Mouse (Mus musculus): ENCODE measurements around the gene Krtap4-7. TPM values are rescaled to one million over a fixed set of nuclear protein-coding genes. Genes with fewer than 3 reads are reported as not detected.
"Not testable (repeated sequence)": the region's sequence is repeated elsewhere in the genome, so short reads cannot be mapped to it uniquely, and the experiment has no call there.

Gene Krtap4-7
- polyA plus RNA-seq, 1 experiment from 2014 or later, result not detected

GRCm38 (mm10) chr11:99637086-99637485 lies 6.8 kb downstream of the Krtap4-7 start:
- no peak for ATAC-seq (ENCODE audit: low FRiP score)
- H3K27me3 ChIP-seq, result no peaks in the 10 kb centered on the region
- H3K4me1 ChIP-seq, result no peaks in the 10 kb centered on the region
- no peak overlapping the region for H3K9ac ChIP-seq
- H3K4me2 ChIP-seq (replicated peaks), result no peak overlapping the region
- H3K27ac ChIP-seq, result no peak overlapping the region
- 76% methylated on average over 1 of the region's 1 CpGs for WGBS
- no peak overlapping the region for H3K4me3 ChIP-seq
- H3K9me3 ChIP-seq (replicated peaks), result no peaks in the 10 kb centered on the region
- H3K36me3 ChIP-seq, result no peaks in the 10 kb centered on the region

GRCm38 (mm10) chr11:99634653-99635134 lies 9.2 kb downstream of the Krtap4-7 start, which contains the start of gene Krtap4-2:
TSS of gene Krtap4-2 (minus strand) at chr11:99635084.
- no peaks in the 10 kb centered on the region for H3K27me3 ChIP-seq
- no peak for ATAC-seq (ENCODE audit: low FRiP score)
- H3K36me3 ChIP-seq, result no peaks in the 10 kb centered on the region
- no peak within 1 kb of the TSS for H3K4me2 ChIP-seq (replicated peaks)
- WGBS, result 42% methylated on average over 8 of the region's 8 CpGs
- no peaks in the 10 kb centered on the region for H3K4me1 ChIP-seq
- H3K9me3 ChIP-seq (replicated peaks), result no peaks in the 10 kb centered on the region
- H3K27ac ChIP-seq, result no peak within 1 kb of the TSS
- H3K4me3 ChIP-seq, result no peak within 1 kb of the TSS
- no peak within 1 kb of the TSS for H3K9ac ChIP-seq

GRCm38 (mm10) chr11:99633293-99633692 lies 10.6 kb downstream of the Krtap4-7 start:
- Histone ChIP-seq H3K27ac (no peak overlapping the region), H3K36me3 (no peaks in the 10 kb centered on the region), H3K27me3 (no peaks in the 10 kb centered on the region), H3K4me1 (no peaks in the 10 kb centered on the region), H3K4me3 (no peak overlapping the region), H3K9ac (no peak overlapping the region), H3K4me2 (replicated peaks) (no peak overlapping the region), H3K9me3 (replicated peaks) (no peaks in the 10 kb centered on the region)
- ATAC-seq (ENCODE audit: low FRiP score), result no peak
- WGBS, result 76% methylated on average over 2 of the region's 2 CpGs

- Histone ChIP-seq H3K4me2 (replicated peaks) (no peak overlapping the region), H3K4me3 (no peak overlapping the region), H3K27ac (no peak overlapping the region), H3K9me3 (replicated peaks) (no peaks in the 10 kb centered on the region), H3K27me3 (no peaks in the 10 kb centered on the region; the same call in 1 of the 2 replicates), H3K4me1 (no peaks in the 10 kb centered on the region), H3K9ac (no peak overlapping the region), H3K36me3 (no peaks in the 10 kb centered on the region)
- ATAC-seq (ENCODE audit: low FRiP score), result no peak
- 85% methylated on average over 3 of the region's 3 CpGs for WGBS
These were observed 13.0 kb downstream of the Krtap4-7 start for GRCm38 (mm10) chr11:99630890-99631289.

- WGBS, result 85% methylated on average over 4 of the region's 4 CpGs
- no peak for ATAC-seq (ENCODE audit: low FRiP score)
These were observed 15.8 kb downstream of the Krtap4-7 start, which contains the start of gene Krtap4-1 for GRCm38 (mm10) chr11:99628138-99628537. TSS of gene Krtap4-1 (minus strand) at chr11:99628238.

GRCm38 (mm10) chr11:99620335-99620734 lies 23.6 kb downstream of the Krtap4-7 start, which contains the start of gene Gm11562:
TSS of gene Gm11562 (minus strand) at chr11:99620435.
- no peak within 1 kb of the TSS for H3K9ac ChIP-seq
- H3K4me2 ChIP-seq (replicated peaks), result no peak within 1 kb of the TSS
- WGBS, result 89% methylated on average over 2 of the region's 2 CpGs
- H3K9me3 ChIP-seq (replicated peaks), result no peaks in the 10 kb centered on the region
- H3K4me1 ChIP-seq, result no peaks in the 10 kb centered on the region
- no peak within 1 kb of the TSS for H3K4me3 ChIP-seq
- no peaks in the 10 kb centered on the region for H3K27me3 ChIP-seq
- H3K36me3 ChIP-seq, result no peaks in the 10 kb centered on the region
- H3K27ac ChIP-seq, result no peak within 1 kb of the TSS
- ATAC-seq (ENCODE audit: low FRiP score), result no peak

More at GRCm38 (mm10) chr11:99628138-99628537, 15.8 kb downstream of the Krtap4-7 start, which contains the start of gene Krtap4-1:
- H3K9ac ChIP-seq, result no peak within 1 kb of the TSS
- H3K27ac ChIP-seq, result no peak within 1 kb of the TSS
- H3K4me1 ChIP-seq, result no peaks in the 10 kb centered on the region
- no peaks in the 10 kb centered on the region for H3K9me3 ChIP-seq (replicated peaks)
- no peaks in the 10 kb centered on the region; the same call in 1 of the 2 replicates for H3K27me3 ChIP-seq
- no peaks in the 10 kb centered on the region for H3K36me3 ChIP-seq
- H3K4me2 ChIP-seq (replicated peaks), result no peak within 1 kb of the TSS
- no peak within 1 kb of the TSS for H3K4me3 ChIP-seq

GRCm38 (mm10) chr11:99614796-99615363 lies 29.0 kb downstream of the Krtap4-7 start, which contains the start of gene Krtap2-4:
TSS of gene Krtap2-4 (minus strand) at chr11:99614846.
- H3K4me3 ChIP-seq, result no peak within 1 kb of the TSS
- WGBS, result 80% methylated on average over 3 of the region's 3 CpGs
- H3K27me3 ChIP-seq, result no peaks in the 10 kb centered on the region
- no peak for ATAC-seq (ENCODE audit: low FRiP score)
- no peaks in the 10 kb centered on the region for H3K4me1 ChIP-seq
- H3K27ac ChIP-seq, result no peak within 1 kb of the TSS
- no peak within 1 kb of the TSS for H3K4me2 ChIP-seq (replicated peaks)
- H3K9ac ChIP-seq, result no peak within 1 kb of the TSS
- H3K36me3 ChIP-seq, result no peaks in the 10 kb centered on the region
- no peaks in the 10 kb centered on the region for H3K9me3 ChIP-seq (replicated peaks)

GRCm38 (mm10) chr11:99610089-99610488 lies 33.8 kb downstream of the Krtap4-7 start, which contains the start of gene Gm11937:
TSS of gene Gm11937 (minus strand) at chr11:99610189.
- H3K9me3 ChIP-seq (replicated peaks); H3K27ac ChIP-seq; ATAC-seq (ENCODE audit: low FRiP score); H3K36me3 ChIP-seq; H3K4me1 ChIP-seq; H3K27me3 ChIP-seq; H3K4me2 ChIP-seq (replicated peaks); H3K9ac ChIP-seq; H3K4me3 ChIP-seq: not testable (repeated sequence)
- WGBS, result 84% methylated on average over 1 of the region's 2 CpGs

- Histone ChIP-seq H3K4me1 (no peaks in the 10 kb centered on the region), H3K36me3 (no peaks in the 10 kb centered on the region), H3K27ac (no peak overlapping the region), H3K9me3 (replicated peaks) (no peaks in the 10 kb centered on the region), H3K4me3 (no peak overlapping the region), H3K9ac (no peak overlapping the region), H3K4me2 (replicated peaks) (no peak overlapping the region), H3K27me3 (no peaks in the 10 kb centered on the region)
- 62% methylated on average over 1 of the region's 1 CpGs for WGBS
- no peak for ATAC-seq (ENCODE audit: low FRiP score)
These were observed 34.8 kb downstream of the Krtap4-7 start for GRCm38 (mm10) chr11:99609126-99609525.

- WGBS, result 73% methylated on average over 1 of the region's 1 CpGs
- H3K9me3 ChIP-seq (replicated peaks); H3K27ac ChIP-seq; H3K36me3 ChIP-seq; H3K4me2 ChIP-seq (replicated peaks); H3K4me1 ChIP-seq; ATAC-seq (ENCODE audit: low FRiP score); H3K4me3 ChIP-seq; H3K27me3 ChIP-seq; H3K9ac ChIP-seq: not testable (repeated sequence)
These were observed 40.7 kb downstream of the Krtap4-7 start, which contains the start of gene Gm11938 for GRCm38 (mm10) chr11:99603208-99603607. TSS of gene Gm11938 (minus strand) at chr11:99603308.

GRCm38 (mm10) chr11:99597742-99598141 lies 46.1 kb downstream of the Krtap4-7 start, which contains the start of gene Krtap9-3:
TSS of gene Krtap9-3 (minus strand) at chr11:99598105.
- H3K27ac ChIP-seq; H3K4me3 ChIP-seq; ATAC-seq (ENCODE audit: low FRiP score); H3K36me3 ChIP-seq; H3K4me1 ChIP-seq; H3K9ac ChIP-seq; H3K27me3 ChIP-seq; H3K4me2 ChIP-seq (replicated peaks); H3K9me3 ChIP-seq (replicated peaks): not testable (repeated sequence)
- 78% methylated on average over 6 of the region's 6 CpGs for WGBS
